Mouse (Mus musculus): ENCODE data around the gene Gm4216. TPM values are rescaled to one million over a fixed set of nuclear protein-coding genes. Genes with fewer than 3 reads are reported as not detected.
"Not testable (repeated sequence)": the region's sequence is repeated elsewhere in the genome, so short reads cannot be mapped to it uniquely, and the experiment has no call there.

The Gm4216 gene
- not detected in 2 replicates for polyA plus RNA-seq (2012; rRNA removed)

- H3K4me3 ChIP-seq (replicated peaks; ENCODE audit: insufficient read depth, low read depth, low read length); DNase-seq; H3K4me1 ChIP-seq (ENCODE audit: control insufficient read depth, insufficient read depth, low read length); H3K27me3 ChIP-seq (ENCODE audit: control insufficient read depth, insufficient read depth, low read length); H3K27ac ChIP-seq (ENCODE audit: insufficient read depth, low read length): not testable (repeated sequence)
- no CpG with 5 or more reads among the region's 3 CpGs for WGBS
Measured at GRCm38 (mm10) chr7:23019823-23020222, at the start of gene Gm4216. TSS of gene Gm4216 (minus strand) at chr7:23019923.

GRCm38 (mm10) chr7:23067356-23067755 lies 47.6 kb upstream of the Gm4216 start, which contains the start of gene Gm8720:
TSS of gene Gm8720 (minus strand) at chr7:23067456.
- H3K27me3 ChIP-seq (ENCODE audit: control insufficient read depth, insufficient read depth, low read length); DNase-seq; H3K27ac ChIP-seq (ENCODE audit: insufficient read depth, low read length); H3K4me3 ChIP-seq (replicated peaks; ENCODE audit: insufficient read depth, low read depth, low read length); H3K4me1 ChIP-seq (ENCODE audit: control insufficient read depth, insufficient read depth, low read length): not testable (repeated sequence)
- WGBS: no CpG with 5 or more reads among the region's 1 CpGs

DNA sequence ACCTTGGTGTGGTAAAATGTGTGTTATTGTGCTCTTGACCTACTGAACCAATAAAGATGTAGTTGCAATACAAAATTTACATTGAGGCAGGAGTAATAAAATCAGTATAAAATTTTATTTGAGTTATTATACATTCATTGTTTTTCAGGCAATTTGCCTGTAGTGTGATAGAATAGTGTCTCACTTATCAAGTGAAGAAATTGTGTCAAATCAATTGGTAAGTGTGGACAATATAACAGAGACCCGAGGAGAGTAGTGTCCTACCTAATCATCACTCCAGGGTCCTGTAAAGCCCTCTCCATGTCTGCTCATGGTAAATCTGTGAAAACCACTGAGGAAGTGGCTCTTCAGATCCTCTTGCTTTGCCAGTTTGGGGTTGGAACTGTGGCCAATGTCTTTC lies 35.5 kb upstream of the Gm4216 start, which contains the start of gene Vmn1r163:
Vmn1r163 (plus strand) TSS at position 301 of the 400 bp plus-strand sequence.
- H3K4me3 ChIP-seq (replicated peaks; ENCODE audit: insufficient read depth, low read depth, low read length); H3K27me3 ChIP-seq (ENCODE audit: control insufficient read depth, insufficient read depth, low read length); H3K27ac ChIP-seq (ENCODE audit: insufficient read depth, low read length); H3K4me1 ChIP-seq (ENCODE audit: control insufficient read depth, insufficient read depth, low read length); DNase-seq: not testable (repeated sequence)
- no CpG with 5 or more reads among the region's 1 CpGs for WGBS

DNA sequence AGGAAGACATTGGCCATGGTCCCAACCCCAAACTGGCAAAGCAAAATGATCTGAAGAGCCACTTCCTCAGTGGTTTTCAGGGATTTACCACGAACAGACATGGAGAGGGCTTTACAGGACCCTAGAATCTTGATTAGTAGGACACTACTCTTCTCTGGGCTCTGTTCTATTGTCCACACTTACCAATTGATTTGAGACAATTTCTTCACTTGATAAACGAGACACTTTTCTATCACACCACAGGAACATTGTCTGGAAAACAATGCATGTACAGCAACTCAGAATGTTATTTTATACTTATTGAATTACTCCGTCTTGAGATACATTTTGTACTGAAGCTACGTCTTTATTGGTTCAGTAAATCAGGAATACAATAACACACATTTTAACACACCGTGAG lies 35.1 kb downstream of the Gm4216 start, which contains the start of gene Gm4214:
Gm4214 (minus strand) TSS at position 101 of the 400 bp plus-strand sequence.
- H3K4me3 ChIP-seq (replicated peaks; ENCODE audit: insufficient read depth, low read depth, low read length); H3K27me3 ChIP-seq (ENCODE audit: control insufficient read depth, insufficient read depth, low read length); DNase-seq; H3K27ac ChIP-seq (ENCODE audit: insufficient read depth, low read length); H3K4me1 ChIP-seq (ENCODE audit: control insufficient read depth, insufficient read depth, low read length): not testable (repeated sequence)
- WGBS: no CpG with 5 or more reads among the region's 5 CpGs

Other genes with a start within 250 kb of the Gm4216 start
- gene Vmn1r158, start 229.1 kb downstream of the Gm4216 start, polyA plus RNA-seq (2012; rRNA removed): not detected in 2 replicates
- not detected in 2 replicates for gene Vmn1r159, start 176.3 kb downstream of the Gm4216 start, polyA plus RNA-seq (2012; rRNA removed)
- not detected in 2 replicates for gene Vmn1r160, start 148.7 kb downstream of the Gm4216 start, polyA plus RNA-seq (2012; rRNA removed)
- gene Gm4214, start 35.2 kb downstream of the Gm4216 start, polyA plus RNA-seq (2012; rRNA removed): not detected in 2 replicates
- not detected in 2 replicates for gene Vmn1r163, start 35.6 kb upstream of the Gm4216 start, polyA plus RNA-seq (2012; rRNA removed)
- gene Gm8720, start 47.5 kb upstream of the Gm4216 start, polyA plus RNA-seq (2012; rRNA removed): not detected in 2 replicates
- gene Gm10662, start 124.6 kb upstream of the Gm4216 start, polyA plus RNA-seq (2012; rRNA removed): not detected in 2 replicates
- not detected in 2 replicates for gene Vmn1r165, start 197.4 kb upstream of the Gm4216 start, polyA plus RNA-seq (2012; rRNA removed)
- not detected in 2 replicates for gene Vmn1r166, start 231.8 kb upstream of the Gm4216 start, polyA plus RNA-seq (2012; rRNA removed)